Mouse (Mus musculus): Measurements from ENCODE around the gene Jmjd1c.

DNA sequence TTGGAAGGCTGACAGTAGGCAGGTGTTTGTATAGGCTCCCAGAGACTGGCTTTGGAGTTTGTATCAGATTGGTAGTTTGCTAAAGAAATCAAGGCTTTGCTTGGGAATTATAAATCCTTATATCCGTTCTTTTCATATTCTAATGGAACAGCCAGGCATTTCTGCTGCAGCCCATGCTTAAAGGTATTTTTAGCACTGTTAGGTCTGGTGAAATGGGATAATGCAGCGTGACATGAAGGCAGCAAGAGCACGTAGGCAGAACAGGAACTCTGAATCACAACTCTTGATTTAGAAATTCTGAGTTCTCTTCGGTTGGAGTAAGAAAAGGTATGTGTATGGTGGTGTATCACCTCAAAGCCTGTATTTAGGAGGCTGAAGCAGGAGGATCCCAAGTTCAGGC, 28.2 kb downstream of the Jmjd1c start:
- no peak for TF ChIP-seq CTCF (IDR thresholded peaks at IDR 0.05; ENCODE audit: low read depth)
- TF ChIP-seq EP300 (optimal IDR thresholded peaks at IDR 0.05): no peak
